Mouse (Mus musculus) kidney, adult 18-20 months (tissue): ENCODE measurements at regions not wholly inside any gene's neighbourhood (a gene's known extent, or its start where the extent isn't known, plus 50 kb on each side); places are given as distances from the start of the nearest gene placed in this dataset.
A peak's percentile ranks its signal among the peaks of the same experiment; 100 is the strongest.

Experiments used
- DNase-seq: peaks from one replicate; pipeline ENCODE4 v3.0.0; 2021

GRCm38 (mm10) chr1:65439129-65439528 lies 157.3 kb downstream of the Pth2r start:
- no peak for DNase-seq

- DNase-seq = peak; percentile 54
Measured at GRCm38 (mm10) chr1:65440156-65440555, 158.3 kb downstream of the Pth2r start.
